Mouse (Mus musculus) gastrocnemius, postnatal 36 days (tissue): ENCODE measurements around the gene Angptl6. TPM values are rescaled to one million over a fixed set of nuclear protein-coding genes. Genes with fewer than 3 reads are reported as not detected.
"Not testable (repeated sequence)": the region's sequence is repeated elsewhere in the genome, so short reads cannot be mapped to it uniquely, and the experiment has no call there.

Experiments
- DNase-seq, 2 experiments: peaks; one replicate each; pipeline ENCODE4 v3.0.0; 2022
- intact Hi-C: fragments of 180-260 bp; cut with DNase I; formaldehyde crosslinking; loops from one replicate; pipeline ENCODE4 v1.15.1; 2025
- microRNA-seq, 2 experiments: library from miRNA; unstranded; fragments of <30 nt; microRNA quantifications; one replicate each; pipeline ENCODE4 v1.2.0; 2021
- total RNA-seq, 2 experiments: library from RNA; stranded (reverse); gene quantifications; 2 replicates each; pipeline ENCODE4 v1.2.3; 2021

Gene Angptl6
- total RNA-seq, 2 experiments from 2014 or later: 3.8 to 5.2 TPM

GRCm38 (mm10) chr9:20850179-20850578 lies 29.3 kb downstream of the Angptl6 start:
- intact Hi-C loops: no loop called here
- DNase-seq: no peak

- no peak for DNase-seq
- intact Hi-C loops: no loop called here
Measured at GRCm38 (mm10) chr9:20842670-20843069, 36.9 kb downstream of the Angptl6 start.

- DNase-seq: no peak
- intact Hi-C loops: no loop called here
Measured at GRCm38 (mm10) chr9:20842211-20842610, 37.3 kb downstream of the Angptl6 start.

GRCm38 (mm10) chr9:20838931-20839330 lies 40.6 kb downstream of the Angptl6 start:
- no peak for DNase-seq
- intact Hi-C loops: loop anchor here (10.0 kb wide), 2 partner anchors 174 to 374 kb away; partner anchors contain the start of gene Zfp26

- intact Hi-C loops: loop anchor here (10.0 kb wide), 2 partner anchors 173 to 373 kb away; partner anchors contain the start of gene Zfp26
- DNase-seq: no peak
Measured at GRCm38 (mm10) chr9:20837184-20837947, 42.2 kb downstream of the Angptl6 start.

GRCm38 (mm10) chr9:20835431-20835954 lies 44.0 kb downstream of the Angptl6 start:
- intact Hi-C loops: loop anchor here (10.0 kb wide), 2 partner anchors 171 to 371 kb away; partner anchors contain the start of gene Zfp26
- not testable (repeated sequence) for DNase-seq

GRCm38 (mm10) chr9:20834881-20835280 lies 44.6 kb downstream of the Angptl6 start:
- intact Hi-C loops: loop anchor here (10.0 kb wide), 2 partner anchors 170 to 370 kb away; partner anchors contain the start of gene Zfp26
- no peak for DNase-seq

- intact Hi-C loops: loop anchor here (1.0 to 10.0 kb wide), 3 partner anchors 91 to 366 kb away; partner anchors contain the start of gene Zfp26
- peak; percentile 96 to 97 for DNase-seq
Measured at GRCm38 (mm10) chr9:20830901-20831643, 48.5 kb downstream of the Angptl6 start.

- no peak for DNase-seq
Measured at GRCm38 (mm10) chr9:20828127-20828526, 51.4 kb downstream of the Angptl6 start.

GRCm38 (mm10) chr9:20825781-20826180 lies 53.7 kb downstream of the Angptl6 start:
- intact Hi-C loops: no loop called here
- DNase-seq: peak in 1 of 2 experiments; percentile 42

More at GRCm38 (mm10) chr9:20828127-20828526, 51.4 kb downstream of the Angptl6 start:
- intact Hi-C loops: no loop called here

Small RNAs within 50 kb of the gene (microRNA-seq; reads per million reads assigned to microRNA genes)
- gene Mir7081: 0 to 0.36 reads per million in 2 experiments

Other genes with a start within 250 kb of the Angptl6 start
- gene Ubl5, start 236.8 kb downstream of the Angptl6 start, total RNA-seq: 100 to 1,000 TPM; 163 to 198 TPM
- gene Fbxl12, start 235.0 kb downstream of the Angptl6 start, total RNA-seq: 1 to 10 TPM; 4.7 to 6.0 TPM
- 10 to 100 TPM; 12.6 to 13.4 TPM for gene Pin1, start 227.6 kb downstream of the Angptl6 start, total RNA-seq
- gene Olfm2, start 133.4 kb downstream of the Angptl6 start, total RNA-seq: under 1 TPM in 1 of 2 experiments, not detected in 1; 0.13 TPM
- gene Col5a3, start 64.7 kb downstream of the Angptl6 start, total RNA-seq: 10 to 100 TPM; 26.1 to 33.6 TPM
- under 1 TPM; 0.17 to 0.23 TPM for gene Rdh8, start 61.2 kb downstream of the Angptl6 start, total RNA-seq
- gene A230050P20Rik, start 11.1 kb downstream of the Angptl6 start, total RNA-seq: 1 to 10 TPM; 1.7 TPM
- 1 to 10 TPM; 6.1 to 8.7 TPM for gene Ppan, start 8.4 kb upstream of the Angptl6 start, total RNA-seq
- 10 to 100 TPM; 88.8 to 96.0 TPM for gene Eif3g, start 18.9 kb upstream of the Angptl6 start, total RNA-seq
- gene Dnmt1, start 80.2 kb upstream of the Angptl6 start, total RNA-seq: 1 to 10 TPM; 6.0 to 7.7 TPM
- 1 to 10 TPM; 1.5 to 1.6 TPM for gene S1pr2, start 97.1 kb upstream of the Angptl6 start, total RNA-seq
- gene Mrpl4, start 123.0 kb upstream of the Angptl6 start, total RNA-seq: 10 to 100 TPM; 58.5 to 58.7 TPM
- gene Icam1, start 136.3 kb upstream of the Angptl6 start, total RNA-seq: 1 to 10 TPM; 1.9 to 2.1 TPM
- gene Icam4, start 149.6 kb upstream of the Angptl6 start, total RNA-seq: 1 to 10 TPM; 1.2 to 1.7 TPM
- gene Icam5, start 152.3 kb upstream of the Angptl6 start, total RNA-seq: not detected
- not detected for gene Zglp1, start 187.4 kb upstream of the Angptl6 start, total RNA-seq
- gene Gm49373, start 193.4 kb upstream of the Angptl6 start, total RNA-seq: under 1 TPM in 1 of 2 experiments, not detected in 1; 0.17 TPM
- 10 to 100 TPM; 37.5 to 40.4 TPM for gene Fdx1l, start 193.9 kb upstream of the Angptl6 start, total RNA-seq
- 1 to 10 TPM; 1.6 TPM for gene Gm38431, start 212.3 kb upstream of the Angptl6 start, total RNA-seq
- gene Raver1, start 212.3 kb upstream of the Angptl6 start, total RNA-seq: 10 to 100 TPM; 13.8 to 17.9 TPM